Mouse (Mus musculus) cerebellum, postnatal 4 days (tissue): ENCODE measurements around the gene Zxdc.

Experiments used
- DNase-seq, 2 experiments: peaks; one replicate each; pipeline ENCODE4 v3.0.0; 2022; ENCODE audit warnings: low spot score in 2 of 2, mixed read lengths in 1 of 2

Gene Zxdc

GRCm38 (mm10) chr6:90368976-90369724, at the start of gene Zxdc:
TSS of gene Zxdc (plus strand) at chr6:90369492.
- peak; percentile 93 to 99 for DNase-seq

- DNase-seq, result no peak
Measured at GRCm38 (mm10) chr6:90320429-90320828, 48.9 kb upstream of the Zxdc start.

GRCm38 (mm10) chr6:90321811-90322210, 47.5 kb upstream of the Zxdc start:
- no peak for DNase-seq

- DNase-seq, result peak in 1 of 2 experiments; percentile 62
Measured at GRCm38 (mm10) chr6:90324026-90324425, 45.3 kb upstream of the Zxdc start.

GRCm38 (mm10) chr6:90324463-90324862, 44.8 kb upstream of the Zxdc start:
- DNase-seq, result no peak

GRCm38 (mm10) chr6:90324991-90325390, 44.3 kb upstream of the Zxdc start, which contains the start of gene Chst13:
TSS of gene Chst13 (minus strand) at chr6:90325185.
- DNase-seq, result no peak

GRCm38 (mm10) chr6:90327670-90328069, 41.6 kb upstream of the Zxdc start:
- peak in 1 of 2 experiments; percentile 50 for DNase-seq

- peak in 1 of 2 experiments; percentile 78 for DNase-seq
Measured at GRCm38 (mm10) chr6:90329953-90330352, 39.3 kb upstream of the Zxdc start.

GRCm38 (mm10) chr6:90332561-90333425, 36.5 kb upstream of the Zxdc start, which contains the start of gene Uroc1:
TSS of gene Uroc1 (plus strand) at chr6:90333284.
- DNase-seq, result no peak

- DNase-seq, result no peak
Measured at GRCm38 (mm10) chr6:90334244-90334643, 35.0 kb upstream of the Zxdc start.

GRCm38 (mm10) chr6:90342343-90342742, 26.9 kb upstream of the Zxdc start:
- no peak for DNase-seq

GRCm38 (mm10) chr6:90347183-90347582, 22.1 kb upstream of the Zxdc start:
- no peak for DNase-seq

- no peak for DNase-seq
Measured at GRCm38 (mm10) chr6:90348500-90348899, 20.8 kb upstream of the Zxdc start.

- DNase-seq, result no peak
Measured at GRCm38 (mm10) chr6:90350011-90350410, 19.3 kb upstream of the Zxdc start.

GRCm38 (mm10) chr6:90358142-90358541, 11.2 kb upstream of the Zxdc start:
- no peak for DNase-seq

- DNase-seq, result no peak
Measured at GRCm38 (mm10) chr6:90359445-90359844, 9.8 kb upstream of the Zxdc start.

- peak in 1 of 2 experiments; percentile 18 for DNase-seq
Measured at GRCm38 (mm10) chr6:90360024-90360781, 9.1 kb upstream of the Zxdc start.

GRCm38 (mm10) chr6:90360922-90361614, 8.2 kb upstream of the Zxdc start:
- DNase-seq, result no peak

- DNase-seq, result no peak
Measured at GRCm38 (mm10) chr6:90363301-90363700, 6.0 kb upstream of the Zxdc start.

GRCm38 (mm10) chr6:90369725-90370553, 647 bp downstream of the Zxdc start:
- DNase-seq, result peak; percentile 22 to 49
